Mouse (Mus musculus) liver, postnatal 0 days (tissue): Measurements from ENCODE around the gene Sorcs2.

Source experiments
- CTCF ChIP-seq: sonication (generic); IDR thresholded peaks from 2 replicates; pipeline ENCODE4 v1.5.1; 2016; ENCODE audit warnings: antibody characterized with exemption, low read depth
- EP300 ChIP-seq: IDR thresholded peaks from 2 replicates; pipeline ENCODE4 v1.6.1; 2016; ENCODE audit warnings: antibody characterized with exemption, low read depth, mild to moderate bottlenecking

- TF ChIP-seq CTCF (peak; percentile 25; the same call in 1 of the 2 replicates), EP300 (no peak)
Observed at GRCm38 (mm10) chr5:36054498-36054897, 343.4 kb downstream of the Sorcs2 start.
